Mouse (Mus musculus) cerebellum, postnatal 10 days (tissue): ENCODE results near the gene Trim15.

Source experiments
- DNase-seq, 2 experiments: peaks; one replicate each; pipeline ENCODE4 v3.0.0; 2021; ENCODE audit warnings: mixed read lengths in 2 of 2

Gene Trim15

GRCm38 (mm10) chr17:36825525-36825924 is 41.5 kb downstream of the Trim15 start:
- peak; percentile 59 to 83 for DNase-seq

- DNase-seq, result peak; percentile 74 to 76
Measured at GRCm38 (mm10) chr17:36824005-36824404, 43.0 kb downstream of the Trim15 start.

- DNase-seq, result no peak
Measured at GRCm38 (mm10) chr17:36811871-36812270, 55.1 kb downstream of the Trim15 start, which contains the start of gene H2-M10.6. TSS of gene H2-M10.6 (plus strand) at chr17:36812171.
